Mouse (Mus musculus) G1E (cell line): ENCODE data around the gene Bhlhe23. TPM values are rescaled to one million over a fixed set of nuclear protein-coding genes. Genes with fewer than 3 reads are reported as not detected.

Experiments used
- ATAC-seq: 2 replicates; pipeline ENCODE4 v1.8.0; 2016; ENCODE audit warnings: mild to moderate bottlenecking; ENCODE audit not compliant: insufficient number of reproducible peaks, poor library complexity, low FRiP score, severe bottlenecking; ENCODE audit errors: extremely low read depth
- DNase-seq: peaks from one replicate; pipeline ENCODE4 v3.0.0; 2012; ENCODE audit warnings: low spot score
- H3K27me3 ChIP-seq: 2 replicates; pipeline ENCODE4 v1.6.1; 2012; ENCODE audit warnings: mild to moderate bottlenecking, low read length, inconsistent platforms; ENCODE audit not compliant: insufficient read depth
- H3K36me3 ChIP-seq: replicated peaks from 2 replicates; pipeline ENCODE3; 2012; ENCODE audit warnings: mild to moderate bottlenecking, inconsistent platforms
- H3K4me1 ChIP-seq: 2 replicates; pipeline ENCODE4 v1.6.1; 2012; ENCODE audit warnings: low read depth, low read length, inconsistent platforms, mixed read lengths; ENCODE audit not compliant: insufficient read depth
- H3K4me3 ChIP-seq: 2 replicates; pipeline ENCODE4 v1.5.1; 2012; ENCODE audit warnings: low read depth, mild to moderate bottlenecking, inconsistent platforms, low read length, moderate library complexity, mixed read lengths
- H3K9me3 ChIP-seq: replicated peaks from 2 replicates; pipeline ENCODE4 v1.6.1; 2012; ENCODE audit warnings: inconsistent platforms
- CTCF ChIP-seq: IDR thresholded peaks from 2 replicates; pipeline ENCODE4 v1.5.1; 2012; ENCODE audit warnings: low read depth, low read length, inconsistent platforms, mixed read lengths
- GATA1 ChIP-seq: IDR thresholded peaks from 2 replicates; pipeline ENCODE4 v1.6.1; 2012; ENCODE audit warnings: borderline replicate concordance, low read length, inconsistent platforms, mixed read lengths
- GATA2 ChIP-seq: IDR thresholded peaks from 2 replicates; pipeline ENCODE4 v1.6.1; 2012; ENCODE audit warnings: low read depth, low read length, inconsistent platforms, borderline replicate concordance
- POLR2AphosphoS5 ChIP-seq: IDR thresholded peaks from 2 replicates; pipeline ENCODE4 v1.6.1; 2012; ENCODE audit warnings: low read depth, low read length, inconsistent platforms; ENCODE audit not compliant: insufficient replicate concordance
- TAL1 ChIP-seq: conservative IDR thresholded peaks from 2 replicates; pipeline ENCODE4 v1.6.1; 2012; ENCODE audit warnings: low read depth, low read length, inconsistent platforms, mixed read lengths
- polyA plus RNA-seq: library from polyadenylated mRNA; stranded (reverse); fragments of >175 nt; gene quantifications from 2 replicates; pipeline ENCODE4 v1.2.3, GENCODE M21; 2012
- total RNA-seq, 2 experiments: library from RNA; stranded (forward) in 1 of 2; stranded (reverse) in 1 of 2; fragments of 200-1000 nt in 1 of 2; fragments of >200 nt in 1 of 2; fragmentation: Nextera tagmentation in 1 of 2; gene quantifications; 2 replicates each; pipeline ENCODE4 v1.2.3; 2014 to 2017

Bhlhe23 gene
- total and polyA plus RNA-seq, 3 experiments: 0.11 TPM; not detected in 2

DNA sequence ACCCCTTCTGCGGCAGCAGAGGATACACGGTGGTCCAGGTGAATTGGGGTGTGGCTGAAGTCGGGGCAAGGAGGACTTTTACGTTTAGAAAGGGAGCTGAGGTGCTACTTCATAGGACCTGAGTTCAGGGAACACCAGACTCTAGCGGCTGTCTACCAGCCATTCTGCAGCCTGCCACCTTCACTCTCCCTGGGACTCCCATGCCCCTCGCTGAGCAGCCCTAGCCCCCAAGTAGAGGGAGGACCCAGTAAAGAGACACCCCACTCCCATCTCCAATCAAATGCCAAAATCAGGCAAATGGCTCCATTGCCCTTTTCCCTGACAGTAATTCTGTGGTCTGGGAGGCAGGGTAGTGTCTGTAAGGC lies 51.3 kb downstream of the Bhlhe23 start:
- TF ChIP-seq GATA1 (no peak), GATA2 (no peak), POLR2AphosphoS5 (no peak), CTCF (no peak), TAL1 (no peak)
- Histone ChIP-seq H3K27me3 (peaks cover 20% of the 10 kb centered on the region), H3K4me3 (peak overlapping the region; percentile 59; the same call in 1 of the 2 replicates), H3K36me3 (peaks cover 53% of the 10 kb centered on the region), H3K9me3 (no peaks in the 10 kb centered on the region), H3K4me1 (peaks cover 51% of the 10 kb centered on the region)
- ATAC-seq (no peak), DNase-seq (no peak)

DNA sequence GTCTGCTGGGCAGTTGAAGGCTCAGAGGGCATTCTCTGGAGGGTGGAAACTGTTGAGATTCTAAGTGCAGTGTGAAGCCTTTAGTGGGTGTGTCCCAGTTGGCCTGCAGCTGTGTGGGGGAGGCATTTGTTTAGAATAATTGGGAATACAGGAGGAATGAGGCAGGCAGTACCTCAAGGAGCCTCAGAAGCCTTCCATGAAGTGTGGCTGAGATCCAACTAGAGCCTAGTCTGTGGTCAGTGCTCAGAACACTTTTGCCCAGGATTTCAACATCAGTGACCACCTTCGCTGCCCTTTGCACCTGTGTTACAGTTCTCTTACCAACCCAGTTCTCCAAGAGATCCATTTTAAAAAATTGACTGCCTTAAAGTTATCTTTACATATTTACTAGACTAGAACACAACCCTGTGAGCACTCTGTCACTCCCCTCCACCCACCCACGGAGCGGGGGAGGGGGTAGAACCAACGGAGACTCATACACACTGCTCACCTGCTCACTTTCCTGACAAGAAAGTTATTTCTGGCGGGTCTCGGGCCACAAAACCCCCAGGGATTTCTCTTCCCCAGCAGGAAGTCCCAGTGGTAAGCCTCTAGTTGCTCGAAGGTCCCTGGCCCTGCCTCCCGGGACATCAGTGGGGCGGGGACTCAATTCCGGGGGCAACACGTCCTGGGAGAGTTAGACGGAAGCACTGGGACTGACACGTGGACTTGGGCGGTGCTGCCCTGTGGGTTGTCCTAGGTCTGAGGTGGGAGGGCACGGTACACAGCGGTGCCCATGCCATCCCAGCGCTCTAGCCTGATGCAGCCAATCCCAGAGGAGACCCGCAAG lies 51.9 kb downstream of the Bhlhe23 start, which contains the start of gene Slc17a9:
Slc17a9 (plus strand) TSS at position 679 of the 829 bp plus-strand sequence.
- Histone ChIP-seq H3K36me3 (peaks cover 59% of the 10 kb centered on the region), H3K9me3 (no peaks in the 10 kb centered on the region), H3K27me3 (peaks cover 20% of the 10 kb centered on the region), H3K4me1 (peaks cover 51% of the 10 kb centered on the region), H3K4me3 (peak within 1 kb of the TSS; percentile 59; the same call in 1 of the 2 replicates)
- ATAC-seq: peak; percentile 58
- peak; percentile 43 for DNase-seq
- TF ChIP-seq TAL1 (no peak), GATA1 (no peak), POLR2AphosphoS5 (no peak), GATA2 (no peak), CTCF (no peak)

Other genes starting within 250 kb of the Bhlhe23 start
- gene Mrgbp, start 195.6 kb downstream of the Bhlhe23 start, total RNA-seq (2014; fragmentation: Nextera tagmentation): 18.4 and 18.6 TPM in 2 replicates
- 35.5 and 38.3 TPM in 2 replicates for gene Mrgbp, start 195.6 kb downstream of the Bhlhe23 start, total RNA-seq (2017)
- gene Mrgbp, start 195.6 kb downstream of the Bhlhe23 start, polyA plus RNA-seq: 16.9 and 19.5 TPM in 2 replicates
- gene Ogfr, start 187.7 kb downstream of the Bhlhe23 start, total RNA-seq (2014; fragmentation: Nextera tagmentation): 26.3 and 27.0 TPM in 2 replicates
- 39.5 and 45.2 TPM in 2 replicates for gene Ogfr, start 187.7 kb downstream of the Bhlhe23 start, total RNA-seq (2017)
- gene Ogfr, start 187.7 kb downstream of the Bhlhe23 start, polyA plus RNA-seq: 98.0 and 127 TPM in 2 replicates
- gene Col9a3, start 179.1 kb downstream of the Bhlhe23 start, total RNA-seq (2014; fragmentation: Nextera tagmentation): 0.75 TPM in 1 of 2 replicates, not detected in the other
- 0.41 and 0.44 TPM in 2 replicates for gene Col9a3, start 179.1 kb downstream of the Bhlhe23 start, total RNA-seq (2017)
- gene Col9a3, start 179.1 kb downstream of the Bhlhe23 start, polyA plus RNA-seq: 0.15 and 0.20 TPM in 2 replicates
- not detected in 2 replicates for gene Tcfl5, start 134.2 kb downstream of the Bhlhe23 start, total RNA-seq (2014; fragmentation: Nextera tagmentation)
- gene Tcfl5, start 134.2 kb downstream of the Bhlhe23 start, total RNA-seq (2017): 0.05 TPM in 1 of 2 replicates, not detected in the other
- gene Tcfl5, start 134.2 kb downstream of the Bhlhe23 start, polyA plus RNA-seq: not detected in 2 replicates
- gene Dido1, start 66.9 kb downstream of the Bhlhe23 start, total RNA-seq (2014; fragmentation: Nextera tagmentation): 57.3 and 66.5 TPM in 2 replicates
- 53.6 and 62.3 TPM in 2 replicates for gene Dido1, start 66.9 kb downstream of the Bhlhe23 start, total RNA-seq (2017)
- gene Dido1, start 66.9 kb downstream of the Bhlhe23 start, polyA plus RNA-seq: 19.4 and 21.4 TPM in 2 replicates
- gene Gid8, start 66.8 kb downstream of the Bhlhe23 start, total RNA-seq (2014; fragmentation: Nextera tagmentation): 68.9 and 79.7 TPM in 2 replicates
- gene Gid8, start 66.8 kb downstream of the Bhlhe23 start, total RNA-seq (2017): 70.2 and 78.3 TPM in 2 replicates
- 29.3 and 35.5 TPM in 2 replicates for gene Gid8, start 66.8 kb downstream of the Bhlhe23 start, polyA plus RNA-seq
- gene Slc17a9, start 51.6 kb downstream of the Bhlhe23 start, total RNA-seq (2014; fragmentation: Nextera tagmentation): 1.2 and 2.0 TPM in 2 replicates
- gene Slc17a9, start 51.6 kb downstream of the Bhlhe23 start, total RNA-seq (2017): 0.06 TPM in 1 of 2 replicates, not detected in the other
- 0.26 and 0.36 TPM in 2 replicates for gene Slc17a9, start 51.6 kb downstream of the Bhlhe23 start, polyA plus RNA-seq
- gene Ythdf1, start 144.0 kb upstream of the Bhlhe23 start, total RNA-seq (2014; fragmentation: Nextera tagmentation): 90.2 and 96.6 TPM in 2 replicates
- gene Ythdf1, start 144.0 kb upstream of the Bhlhe23 start, total RNA-seq (2017): 24.6 and 26.3 TPM in 2 replicates
- gene Ythdf1, start 144.0 kb upstream of the Bhlhe23 start, polyA plus RNA-seq: 72.5 and 87.0 TPM in 2 replicates
- gene Birc7, start 152.1 kb upstream of the Bhlhe23 start, total RNA-seq (2014; fragmentation: Nextera tagmentation): not detected in 2 replicates
- gene Birc7, start 152.1 kb upstream of the Bhlhe23 start, total RNA-seq (2017): not detected in 2 replicates
- not detected in 2 replicates for gene Birc7, start 152.1 kb upstream of the Bhlhe23 start, polyA plus RNA-seq
- gene Nkain4, start 177.8 kb upstream of the Bhlhe23 start, total RNA-seq (2014; fragmentation: Nextera tagmentation): not detected in 2 replicates
- not detected in 2 replicates for gene Nkain4, start 177.8 kb upstream of the Bhlhe23 start, total RNA-seq (2017)
- not detected in 2 replicates for gene Nkain4, start 177.8 kb upstream of the Bhlhe23 start, polyA plus RNA-seq
- gene Arfgap1, start 190.3 kb upstream of the Bhlhe23 start, total RNA-seq (2014; fragmentation: Nextera tagmentation): 29.7 and 56.1 TPM in 2 replicates
- gene Arfgap1, start 190.3 kb upstream of the Bhlhe23 start, total RNA-seq (2017): 40.6 and 41.4 TPM in 2 replicates
- gene Arfgap1, start 190.3 kb upstream of the Bhlhe23 start, polyA plus RNA-seq: 27.8 and 39.9 TPM in 2 replicates
- gene Col20a1, start 209.6 kb upstream of the Bhlhe23 start, total RNA-seq (2014; fragmentation: Nextera tagmentation): 3.7 and 4.9 TPM in 2 replicates
- gene Col20a1, start 209.6 kb upstream of the Bhlhe23 start, total RNA-seq (2017): 0.38 and 0.58 TPM in 2 replicates
- 0.57 TPM in 2 replicates for gene Col20a1, start 209.6 kb upstream of the Bhlhe23 start, polyA plus RNA-seq